Mouse (Mus musculus): ENCODE measurements at regions not wholly inside any gene's neighbourhood (a gene's known extent, or its start where the extent isn't known, plus 50 kb on each side); places are given as distances from the start of the nearest gene placed in this dataset.

- no peaks in the 10 kb centered on the region for H3K4me1 ChIP-seq (ENCODE audit: control insufficient read depth, insufficient read depth, low read length)
- WGBS: 66% methylated on average over 3 of the region's 3 CpGs
- H3K27ac ChIP-seq (ENCODE audit: control insufficient read depth, insufficient read depth, low read depth, low read length, poor library complexity): no peak overlapping the region
- no peak overlapping the region for H3K4me3 ChIP-seq (replicated peaks; ENCODE audit: control insufficient read depth, low read depth, low read length)
- TF ChIP-seq CTCF (IDR thresholded peaks at IDR 0.05; ENCODE audit: control insufficient read depth, insufficient read depth, low read length) (no peak), POLR2A (IDR thresholded peaks at IDR 0.05; ENCODE audit: borderline replicate concordance, control insufficient read depth, low read depth, low read length) (no peak)
These were observed 1451.3 kb upstream of the Gm6569 start for GRCm38 (mm10) chr15:72383062-72383461.

GRCm38 (mm10) chr15:72383470-72383869, 1450.9 kb upstream of the Gm6569 start:
- TF ChIP-seq CTCF (IDR thresholded peaks at IDR 0.05; ENCODE audit: control insufficient read depth, insufficient read depth, low read length) (no peak), POLR2A (IDR thresholded peaks at IDR 0.05; ENCODE audit: borderline replicate concordance, control insufficient read depth, low read depth, low read length) (no peak)
- no peak overlapping the region for H3K4me3 ChIP-seq (replicated peaks; ENCODE audit: control insufficient read depth, low read depth, low read length)
- WGBS: 79% methylated on average over 1 of the region's 1 CpGs

GRCm38 (mm10) chr15:72393226-72393625, 1441.1 kb upstream of the Gm6569 start:
- no peak for TF ChIP-seq CTCF (IDR thresholded peaks at IDR 0.05; ENCODE audit: control insufficient read depth, insufficient read depth, low read length)
- no peak for TF ChIP-seq POLR2A (IDR thresholded peaks at IDR 0.05; ENCODE audit: borderline replicate concordance, control insufficient read depth, low read depth, low read length)
- Histone ChIP-seq H3K4me3 (replicated peaks; ENCODE audit: control insufficient read depth, low read depth, low read length) (no peak overlapping the region), H3K4me1 (ENCODE audit: control insufficient read depth, insufficient read depth, low read length) (no peaks in the 10 kb centered on the region), H3K27ac (ENCODE audit: control insufficient read depth, insufficient read depth, low read depth, low read length, poor library complexity) (no peak overlapping the region)
- 68% methylated on average over 2 of the region's 2 CpGs for WGBS

More at GRCm38 (mm10) chr15:72383470-72383869, 1450.9 kb upstream of the Gm6569 start:
- no peak overlapping the region for H3K27ac ChIP-seq (ENCODE audit: control insufficient read depth, insufficient read depth, low read depth, low read length, poor library complexity)
- H3K4me1 ChIP-seq (ENCODE audit: control insufficient read depth, insufficient read depth, low read length): no peaks in the 10 kb centered on the region

GRCm38 (mm10) chr15:72411956-72412355, 1422.4 kb upstream of the Gm6569 start:
- 61% methylated on average over 6 of the region's 6 CpGs for WGBS
- H3K4me1 ChIP-seq (ENCODE audit: control insufficient read depth, insufficient read depth, low read length): no peaks in the 10 kb centered on the region
- H3K4me3 ChIP-seq (replicated peaks; ENCODE audit: control insufficient read depth, low read depth, low read length): no peak overlapping the region
- TF ChIP-seq POLR2A (IDR thresholded peaks at IDR 0.05; ENCODE audit: borderline replicate concordance, control insufficient read depth, low read depth, low read length): no peak
- no peak for TF ChIP-seq CTCF (IDR thresholded peaks at IDR 0.05; ENCODE audit: control insufficient read depth, insufficient read depth, low read length)
- H3K27ac ChIP-seq (ENCODE audit: control insufficient read depth, insufficient read depth, low read depth, low read length, poor library complexity): no peak overlapping the region

Measured in bone marrow, adult 2 months (tissue).